Mouse (Mus musculus) inflammation-experienced regulatory T-cells, adult 6 months (primary cell): ENCODE results near the gene Wbp4. TPM values are rescaled to one million over a fixed set of nuclear protein-coding genes. Genes with fewer than 3 reads are reported as not detected.

Source experiments
- ATAC-seq: one replicate; pipeline ENCODE4 v1.8.0; 2017
- polyA plus RNA-seq, 3 experiments: library from polyadenylated mRNA; unstranded; fragments of 100-300 nt; shearing (Covaris generic); gene quantifications; one replicate each; pipeline ENCODE4 v1.2.1; 2017

Gene Wbp4
- polyA plus RNA-seq, 3 experiments from 2014 or later, result 28.3 to 31.3 (median 30.8) TPM

- ATAC-seq, result peak; percentile 100
Observed at GRCm38 (mm10) chr14:79451681-79452590, 29.4 kb downstream of the Wbp4 start, which contains the start of gene Kbtbd6. Gene Kbtbd6, plus strand, starts transcription at chr14:79451835.

GRCm38 (mm10) chr14:79445055-79445620 is 36.2 kb downstream of the Wbp4 start:
- no peak for ATAC-seq

DNA sequence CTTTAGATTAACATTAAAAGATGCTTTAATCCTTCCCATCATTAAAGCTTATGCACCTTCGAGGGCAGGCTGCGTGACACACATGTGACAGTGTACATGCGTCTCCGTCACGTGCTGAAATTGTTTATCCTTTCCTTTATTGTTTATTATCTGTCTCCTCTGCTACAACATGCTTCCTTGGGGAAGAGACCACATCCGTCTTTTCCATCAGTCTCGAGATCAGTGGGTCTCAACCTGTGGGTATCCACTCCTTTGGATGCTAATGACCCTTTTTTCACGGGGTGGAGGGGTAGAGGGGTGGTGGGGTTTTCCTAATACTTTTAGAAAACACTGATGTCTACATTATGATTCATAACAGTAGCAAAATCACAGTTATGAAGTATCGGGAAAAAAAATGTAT is 36.7 kb downstream of the Wbp4 start:
- no peak for ATAC-seq

DNA sequence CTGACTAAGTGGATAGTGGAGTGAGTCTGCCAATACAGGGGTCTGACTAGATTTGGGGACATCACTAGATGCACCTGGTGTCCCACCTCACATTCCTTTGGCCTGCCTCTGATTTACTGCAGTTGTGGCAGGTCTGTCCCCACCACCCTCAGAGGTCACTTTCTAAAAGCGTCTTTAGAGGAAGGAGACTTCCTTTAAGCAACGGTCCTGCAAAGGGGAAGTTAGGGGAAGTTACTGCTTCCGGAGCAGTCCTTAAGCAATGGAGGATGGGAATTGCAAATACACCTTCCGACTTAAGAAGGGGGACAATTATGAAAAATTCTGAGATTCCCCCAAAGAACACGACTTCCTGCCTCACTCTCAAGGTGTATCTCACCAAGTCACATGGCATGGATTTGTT is 39.9 kb downstream of the Wbp4 start:
- no peak for ATAC-seq

DNA sequence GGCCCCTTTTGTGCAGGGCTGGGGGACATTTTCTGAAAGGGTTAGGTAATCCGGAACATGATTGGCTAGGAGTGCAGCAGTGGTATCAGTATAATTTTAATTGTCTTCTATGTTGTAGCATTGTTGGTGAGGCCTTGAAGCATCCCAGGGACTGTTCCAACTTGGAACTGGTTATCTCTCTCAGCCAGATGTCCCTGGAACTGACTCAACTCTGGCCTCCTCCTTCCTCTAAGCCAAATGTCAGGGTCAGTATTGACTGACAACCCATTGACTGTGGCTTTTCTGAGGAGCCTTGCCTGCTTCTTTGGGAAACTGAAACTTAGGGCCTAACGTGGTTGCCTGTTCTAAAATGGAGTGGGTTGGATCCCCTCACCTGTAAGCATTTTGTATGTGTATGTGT is 40.7 kb downstream of the Wbp4 start:
- ATAC-seq, result no peak

GRCm38 (mm10) chr14:79434068-79434467 is 47.3 kb downstream of the Wbp4 start:
- no peak for ATAC-seq

DNA sequence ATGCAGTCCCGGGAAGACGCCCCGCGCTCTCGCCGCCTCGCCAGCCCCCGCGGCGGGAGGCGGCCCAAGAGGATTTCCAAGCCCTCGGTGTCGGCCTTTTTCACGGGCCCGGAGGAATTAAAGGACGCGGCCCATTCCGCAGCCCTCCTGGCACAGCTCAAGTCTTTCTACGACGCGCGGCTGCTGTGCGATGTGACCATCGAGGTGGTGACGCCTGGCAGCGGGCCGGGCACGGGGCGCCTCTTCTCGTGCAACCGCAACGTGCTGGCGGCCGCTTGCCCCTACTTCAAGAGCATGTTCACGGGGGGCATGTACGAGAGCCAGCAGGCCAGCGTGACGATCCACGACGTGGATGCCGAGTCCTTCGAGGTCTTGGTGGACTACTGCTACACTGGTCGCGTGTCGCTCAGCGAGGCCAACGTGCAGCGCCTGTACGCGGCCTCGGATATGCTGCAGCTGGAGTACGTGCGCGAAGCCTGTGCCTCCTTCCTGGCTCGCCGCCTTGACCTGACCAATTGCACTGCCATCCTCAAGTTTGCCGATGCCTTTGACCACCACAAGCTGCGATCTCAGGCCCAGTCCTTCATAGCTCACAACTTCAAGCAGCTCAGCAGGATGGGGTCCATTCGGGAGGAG is 54.5 kb downstream of the Wbp4 start:
- ATAC-seq, result peak; percentile 9

- ATAC-seq, result peak; percentile 99
Observed at GRCm38 (mm10) chr14:79425979-79426729, 55.2 kb downstream of the Wbp4 start, which contains the start of gene Kbtbd7. Gene Kbtbd7, plus strand, starts transcription at chr14:79426511.

GRCm38 (mm10) chr14:79420083-79420685 is 61.1 kb downstream of the Wbp4 start:
- ATAC-seq, result no peak

GRCm38 (mm10) chr14:79413121-79413520 is 68.2 kb downstream of the Wbp4 start:
- no peak for ATAC-seq

DNA sequence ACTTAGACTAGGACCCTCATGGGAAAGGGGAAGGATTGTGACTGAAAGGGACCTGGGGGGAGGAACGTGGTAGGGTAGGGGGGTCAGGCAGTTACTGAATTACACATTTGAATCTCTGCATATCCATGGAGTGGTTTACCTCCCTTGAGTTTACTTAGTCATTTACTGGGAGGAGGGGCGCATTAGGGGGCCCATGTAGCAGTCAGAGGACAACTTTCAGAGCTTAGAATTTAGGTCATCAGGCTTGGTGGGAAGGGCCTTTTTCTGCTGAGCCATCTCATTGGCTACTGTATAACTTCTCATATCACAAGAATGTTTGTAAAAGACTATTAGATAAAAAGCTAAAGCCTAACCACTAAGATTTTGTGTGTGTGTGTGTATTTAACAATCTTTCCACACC is 70.7 kb downstream of the Wbp4 start:
- no peak for ATAC-seq

Other genes with a start within 250 kb of the Wbp4 start
- gene Zfp957, start 234.2 kb downstream of the Wbp4 start, polyA plus RNA-seq, result under 1 TPM in 1 of 3 experiments, not detected in 2; 0.31 TPM
- 10 to 100 TPM; 31.1 to 35.0 (median 32.7) TPM for gene Rgcc, start 179.9 kb downstream of the Wbp4 start, polyA plus RNA-seq
- gene Naa16, start 90.7 kb downstream of the Wbp4 start, polyA plus RNA-seq, result 10 to 100 TPM; 55.1 to 68.9 (median 63.2) TPM
- gene Mtrf1, start 83.7 kb downstream of the Wbp4 start, polyA plus RNA-seq, result 1 to 10 TPM; 6.1 to 7.3 (median 7.1) TPM
- 1 to 10 TPM; 1.3 to 1.9 (median 1.6) TPM for gene Kbtbd7, start 55.0 kb downstream of the Wbp4 start, polyA plus RNA-seq
- under 1 TPM in 1 of 3 experiments, not detected in 2; 0.92 TPM for gene Kbtbd6, start 29.7 kb downstream of the Wbp4 start, polyA plus RNA-seq
- 100 to 1,000 TPM; 128 to 177 (median 141) TPM for gene Elf1, start 326 bp downstream of the Wbp4 start, polyA plus RNA-seq
- 100 to 1,000 TPM; 131 to 226 (median 153) TPM for gene Sugt1, start 106.2 kb upstream of the Wbp4 start, polyA plus RNA-seq
- not detected for gene Cnmd, start 180.7 kb upstream of the Wbp4 start, polyA plus RNA-seq